In the genomic region with DNA sequence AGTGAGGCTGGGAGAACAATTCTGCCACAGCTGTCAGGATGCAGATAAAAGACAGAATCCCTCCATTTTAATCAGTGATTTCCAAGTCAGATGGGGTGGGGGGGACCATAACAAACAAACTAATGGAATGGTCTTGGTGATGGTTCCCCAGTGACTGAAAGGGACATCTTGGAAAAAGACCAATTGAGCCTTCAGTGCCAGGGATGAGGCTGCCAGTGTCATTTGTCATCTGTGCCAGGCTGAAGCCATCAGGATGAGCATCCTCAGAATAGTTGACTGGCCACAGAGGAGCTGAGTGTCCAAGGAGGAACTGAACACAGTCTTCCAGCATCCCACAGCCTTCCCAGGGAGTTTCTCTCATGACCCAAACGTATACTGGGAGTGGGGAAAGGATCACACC, we compare ENCODE assay signal across 13 mouse cellular contexts.
"Had no signal": no experiment of that assay in that cellular context is flagged by ENCODE, and none has a peak within 500 bp of the region (broad histone marks: within the 10 kb centered on the region; RNA-seq: fewer than 3 reads in every experiment).

No protein-coding gene starts in this region.

- DNase-seq: gastrocnemius, postnatal 14 days; gastrocnemius, postnatal 36 days; heart, adult 11 months; heart, adult 2 months; heart, postnatal 14 days; heart, postnatal 36 days; kidney, adult 11 months; kidney, adult 2 months; kidney, adult 9 months; kidney, postnatal 14 days; kidney, postnatal 36 days; layer of hippocampus, adult 9-11 months; layer of hippocampus, postnatal 36 days had no signal
